Mouse (Mus musculus) erythroblast, embryonic 14.5 days (primary cell): ENCODE measurements around the gene Nxt1.

ENCODE experiments used
- GATA1 ChIP-seq: IDR thresholded peaks from 2 replicates; pipeline ENCODE4 v1.6.1; 2012; ENCODE audit warnings: low read length, inconsistent platforms, mixed read lengths
- TAL1 ChIP-seq: IDR thresholded peaks from 3 replicates; pipeline ENCODE4 v1.6.1; 2012; ENCODE audit warnings: low read length, inconsistent platforms, mixed read lengths

DNA sequence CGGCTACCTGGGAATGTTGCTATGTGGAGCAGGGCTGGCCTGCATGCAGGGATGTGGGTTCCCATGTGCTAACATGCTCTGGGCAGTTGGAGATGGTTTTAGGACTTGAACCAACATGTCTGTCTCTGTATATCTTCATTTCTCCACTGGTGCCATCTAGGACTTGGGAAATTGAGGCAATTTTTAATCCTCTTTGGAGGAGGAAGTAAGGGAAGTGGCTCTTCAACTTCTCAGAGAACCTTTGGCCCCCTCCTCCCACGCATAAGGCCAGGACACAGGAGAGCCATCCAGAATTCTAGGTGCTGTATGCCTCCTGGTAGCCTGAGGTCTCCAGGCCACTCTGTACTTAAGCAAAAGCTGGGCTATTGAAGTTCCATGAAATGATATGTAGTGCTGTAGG, 12.6 kb downstream of the Nxt1 start:
- TF ChIP-seq GATA1 (no peak), TAL1 (no peak)
